Mouse (Mus musculus) gastrocnemius, adult 18-20 months (tissue): Measurements from ENCODE around the gene Gm45623. TPM values are rescaled to one million over a fixed set of nuclear protein-coding genes. Genes with fewer than 3 reads are reported as not detected.

Experiments
- DNase-seq: peaks from one replicate; pipeline ENCODE4 v3.0.0; 2021; ENCODE audit warnings: low spot score
- long read RNA-seq, 2 experiments: library from polyadenylated mRNA; stranded (forward); transcript quantifications; one replicate each; pipeline ENCODE4 v2.0.0; 2021
- total RNA-seq, 2 experiments: library from RNA; stranded (reverse); gene quantifications; 2 replicates each; pipeline ENCODE4 v1.2.3; 2021

The Gm45623 gene
- total RNA-seq: not detected
- long read RNA-seq, experiment 1: 0 reads
- long read RNA-seq, experiment 2: 0 reads

- no peak for DNase-seq
These were observed at the start of gene Gm45623 for GRCm38 (mm10) chr13:56753192-56753951. Gene Gm45623 (minus strand): TSS chr13:56753827.

- no peak for DNase-seq
These were observed 43.8 kb upstream of the Gm45623 start for GRCm38 (mm10) chr13:56797459-56797858.

GRCm38 (mm10) chr13:56795501-56795900 lies 41.9 kb upstream of the Gm45623 start:
- DNase-seq: no peak

GRCm38 (mm10) chr13:56794441-56794840 lies 40.8 kb upstream of the Gm45623 start:
- no peak for DNase-seq

GRCm38 (mm10) chr13:56792844-56793243 lies 39.2 kb upstream of the Gm45623 start:
- DNase-seq: no peak

- DNase-seq: no peak
These were observed 37.1 kb upstream of the Gm45623 start for GRCm38 (mm10) chr13:56790683-56791082.

GRCm38 (mm10) chr13:56782621-56783020 lies 29.0 kb upstream of the Gm45623 start:
- no peak for DNase-seq

GRCm38 (mm10) chr13:56781697-56782096 lies 28.1 kb upstream of the Gm45623 start:
- DNase-seq: no peak

- no peak for DNase-seq
These were observed 27.3 kb upstream of the Gm45623 start for GRCm38 (mm10) chr13:56780746-56781469.

- no peak for DNase-seq
These were observed 20.7 kb upstream of the Gm45623 start for GRCm38 (mm10) chr13:56774304-56774703.

- DNase-seq: no peak
These were observed 19.7 kb upstream of the Gm45623 start for GRCm38 (mm10) chr13:56773262-56773870.

GRCm38 (mm10) chr13:56772592-56772991 lies 19.0 kb upstream of the Gm45623 start:
- DNase-seq: no peak

GRCm38 (mm10) chr13:56770786-56771185 lies 17.2 kb upstream of the Gm45623 start:
- no peak for DNase-seq

GRCm38 (mm10) chr13:56770136-56770578 lies 16.5 kb upstream of the Gm45623 start:
- no peak for DNase-seq

- no peak for DNase-seq
These were observed 15.8 kb upstream of the Gm45623 start for GRCm38 (mm10) chr13:56769431-56769830.

GRCm38 (mm10) chr13:56766211-56766610 lies 12.6 kb upstream of the Gm45623 start:
- no peak for DNase-seq

GRCm38 (mm10) chr13:56765284-56766032 lies 11.8 kb upstream of the Gm45623 start:
- DNase-seq: no peak

- no peak for DNase-seq
These were observed 9.0 kb upstream of the Gm45623 start for GRCm38 (mm10) chr13:56762446-56763229.

- DNase-seq: peak; percentile 68
These were observed 4.9 kb upstream of the Gm45623 start for GRCm38 (mm10) chr13:56758492-56758891.

- no peak for DNase-seq
These were observed 3.6 kb upstream of the Gm45623 start for GRCm38 (mm10) chr13:56757201-56757600.

- DNase-seq: no peak
These were observed 2.2 kb upstream of the Gm45623 start for GRCm38 (mm10) chr13:56755871-56756270.
